Mouse (Mus musculus) T-cell, adult 2 months (primary cell): ENCODE data around the gene Lsm3.
A peak's percentile ranks its signal among the peaks of the same experiment; 100 is the strongest.
"Not testable (repeated sequence)": the region's sequence is repeated elsewhere in the genome, so short reads cannot be mapped to it uniquely, and the experiment has no call there.

ENCODE experiments used
- DNase-seq: peaks from one replicate; pipeline ENCODE4 v3.0.0; 2022; ENCODE audit warnings: low spot score

Gene Lsm3

GRCm38 (mm10) chr6:91515545-91516449, at the start of gene Lsm3, which contains the start of gene Xpc:
TSS of gene Lsm3 (plus strand) at chr6:91515928.
TSS of gene Xpc (minus strand) at chr6:91515888.
- DNase-seq, result peak; percentile 98

GRCm38 (mm10) chr6:91467106-91467505, 48.6 kb upstream of the Lsm3 start:
- no peak for DNase-seq

GRCm38 (mm10) chr6:91470712-91471111, 45.0 kb upstream of the Lsm3 start:
- DNase-seq, result no peak

GRCm38 (mm10) chr6:91471427-91471826, 44.3 kb upstream of the Lsm3 start:
- DNase-seq, result not testable (repeated sequence)

GRCm38 (mm10) chr6:91472319-91472718, 43.4 kb upstream of the Lsm3 start:
- no peak for DNase-seq

- peak; percentile 99 for DNase-seq
Measured at GRCm38 (mm10) chr6:91472868-91473804, 42.6 kb upstream of the Lsm3 start, which contains the start of the genes Chchd4 and Tmem43. TSS of gene Chchd4 (minus strand) at chr6:91473546. TSS of gene Tmem43 (plus strand) at chr6:91473703.

- DNase-seq, result no peak
Measured at GRCm38 (mm10) chr6:91473805-91474440, 41.8 kb upstream of the Lsm3 start.

GRCm38 (mm10) chr6:91474441-91475190, 41.1 kb upstream of the Lsm3 start:
- no peak for DNase-seq

- DNase-seq, result no peak
Measured at GRCm38 (mm10) chr6:91476541-91476940, 39.2 kb upstream of the Lsm3 start.

GRCm38 (mm10) chr6:91483371-91483770, 32.4 kb upstream of the Lsm3 start:
- no peak for DNase-seq

- no peak for DNase-seq
Measured at GRCm38 (mm10) chr6:91486736-91487453, 28.8 kb upstream of the Lsm3 start.

- no peak for DNase-seq
Measured at GRCm38 (mm10) chr6:91488496-91489212, 27.1 kb upstream of the Lsm3 start.

- no peak for DNase-seq
Measured at GRCm38 (mm10) chr6:91489872-91490271, 25.9 kb upstream of the Lsm3 start.

- no peak for DNase-seq
Measured at GRCm38 (mm10) chr6:91491004-91491403, 24.7 kb upstream of the Lsm3 start.

- no peak for DNase-seq
Measured at GRCm38 (mm10) chr6:91493053-91493452, 22.7 kb upstream of the Lsm3 start.

- no peak for DNase-seq
Measured at GRCm38 (mm10) chr6:91494526-91494925, 21.2 kb upstream of the Lsm3 start.

GRCm38 (mm10) chr6:91503302-91503701, 12.4 kb upstream of the Lsm3 start:
- DNase-seq, result no peak

GRCm38 (mm10) chr6:91506036-91506435, 9.7 kb upstream of the Lsm3 start:
- peak; percentile 53 for DNase-seq

GRCm38 (mm10) chr6:91508041-91508440, 7.7 kb upstream of the Lsm3 start:
- no peak for DNase-seq

GRCm38 (mm10) chr6:91509326-91509725, 6.4 kb upstream of the Lsm3 start:
- DNase-seq, result peak; percentile 63
